Mouse (Mus musculus): ENCODE measurements at regions not wholly inside any gene's neighbourhood (a gene's known extent, or its start where the extent isn't known, plus 50 kb on each side); places are given as distances from the start of the nearest gene placed in this dataset.

- DNase-seq (ENCODE audit: low spot score): peak; percentile 49
Measured at GRCm38 (mm10) chr1:44957125-44957524, 354.2 kb upstream of the Col3a1 start.

GRCm38 (mm10) chr1:44987171-44987570, 324.2 kb upstream of the Col3a1 start:
- DNase-seq (ENCODE audit: low spot score): no peak

- DNase-seq (ENCODE audit: low spot score): peak; percentile 57
Measured at GRCm38 (mm10) chr1:45020516-45020915, 290.8 kb upstream of the Col3a1 start.

- peak; percentile 78 for DNase-seq (ENCODE audit: low spot score)
Measured at GRCm38 (mm10) chr1:45021234-45021633, 290.1 kb upstream of the Col3a1 start.

- DNase-seq (ENCODE audit: low spot score): peak; percentile 97
Measured at GRCm38 (mm10) chr1:45022146-45022841, 289.0 kb upstream of the Col3a1 start.

- DNase-seq (ENCODE audit: low spot score): peak; percentile 27
Measured at GRCm38 (mm10) chr1:45023336-45023735, 288.0 kb upstream of the Col3a1 start.

GRCm38 (mm10) chr1:45031436-45032027, 279.8 kb upstream of the Col3a1 start:
- peak; percentile 61 for DNase-seq (ENCODE audit: low spot score)

GRCm38 (mm10) chr1:45033343-45033742, 278.0 kb upstream of the Col3a1 start:
- no peak for DNase-seq (ENCODE audit: low spot score)

- no peak for DNase-seq (ENCODE audit: low spot score)
Measured at GRCm38 (mm10) chr1:45041328-45041727, 270.0 kb upstream of the Col3a1 start.

GRCm38 (mm10) chr1:45041815-45042214, 269.5 kb upstream of the Col3a1 start:
- peak; percentile 76 for DNase-seq (ENCODE audit: low spot score)

- DNase-seq (ENCODE audit: low spot score): peak; percentile 84
Measured at GRCm38 (mm10) chr1:45043245-45043926, 268.0 kb upstream of the Col3a1 start.

- DNase-seq (ENCODE audit: low spot score): no peak
Measured at GRCm38 (mm10) chr1:45090841-45091535, 220.3 kb upstream of the Col3a1 start.

GRCm38 (mm10) chr1:45100966-45101365, 210.4 kb upstream of the Col3a1 start:
- DNase-seq (ENCODE audit: low spot score): peak; percentile 48

- DNase-seq (ENCODE audit: low spot score): peak; percentile 62
Measured at GRCm38 (mm10) chr1:45116409-45117144, 194.8 kb upstream of the Col3a1 start.

- peak; percentile 55 for DNase-seq (ENCODE audit: low spot score)
Measured at GRCm38 (mm10) chr1:45135152-45135714, 176.1 kb upstream of the Col3a1 start.

GRCm38 (mm10) chr1:45147019-45147418, 164.3 kb upstream of the Col3a1 start:
- DNase-seq (ENCODE audit: low spot score): no peak

GRCm38 (mm10) chr1:45181632-45182031, 129.7 kb upstream of the Col3a1 start:
- no peak for DNase-seq (ENCODE audit: low spot score)

- DNase-seq (ENCODE audit: low spot score): peak; percentile 57
Measured at GRCm38 (mm10) chr1:45185341-45185740, 126.0 kb upstream of the Col3a1 start.

GRCm38 (mm10) chr1:45207926-45208325, 103.4 kb upstream of the Col3a1 start:
- no peak for DNase-seq (ENCODE audit: low spot score)

GRCm38 (mm10) chr1:45216272-45216671, 95.1 kb upstream of the Col3a1 start:
- peak; percentile 37 for DNase-seq (ENCODE audit: low spot score)

Measured in adipocyte (in vitro differentiated cells).